Mouse (Mus musculus): ENCODE results near the gene Gm13697. TPM values are rescaled to one million over a fixed set of nuclear protein-coding genes. Genes with fewer than 3 reads are reported as not detected.
A peak's percentile ranks its signal among the peaks of the same experiment; 100 is the strongest.
"Not testable (repeated sequence)": the region's sequence is repeated elsewhere in the genome, so short reads cannot be mapped to it uniquely, and the experiment has no call there.

Gm13697 gene
- total RNA-seq (2022): 1 to 10 TPM in 1 of 4 experiments, under 1 TPM in 3; 0.75 to 1.0 (median 0.76) TPM

DNA sequence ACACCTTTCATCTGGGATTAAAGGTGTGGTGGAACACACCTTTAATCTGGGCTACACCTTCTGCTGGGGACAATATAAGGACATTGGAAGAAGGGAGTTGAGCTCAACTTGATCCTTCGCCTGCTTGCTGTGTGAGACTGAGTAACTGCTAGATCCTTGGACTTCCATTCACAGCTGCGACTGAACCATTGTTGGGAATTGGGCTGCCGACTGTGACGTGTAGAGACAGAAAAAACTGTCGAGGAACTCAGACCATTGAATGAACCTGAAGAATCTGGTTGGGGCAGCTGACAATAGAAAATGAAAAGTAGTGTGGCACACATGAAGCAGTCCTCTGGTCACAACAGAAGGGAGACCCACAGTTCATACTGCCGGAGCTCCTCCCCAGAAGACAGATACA is at the start of gene Gm13697:
TSS of gene Gm13697 (plus strand) at position 301 of the 400 bp plus-strand sequence.
- not testable (repeated sequence) for DNase-seq (ENCODE audit: low spot score)

DNA sequence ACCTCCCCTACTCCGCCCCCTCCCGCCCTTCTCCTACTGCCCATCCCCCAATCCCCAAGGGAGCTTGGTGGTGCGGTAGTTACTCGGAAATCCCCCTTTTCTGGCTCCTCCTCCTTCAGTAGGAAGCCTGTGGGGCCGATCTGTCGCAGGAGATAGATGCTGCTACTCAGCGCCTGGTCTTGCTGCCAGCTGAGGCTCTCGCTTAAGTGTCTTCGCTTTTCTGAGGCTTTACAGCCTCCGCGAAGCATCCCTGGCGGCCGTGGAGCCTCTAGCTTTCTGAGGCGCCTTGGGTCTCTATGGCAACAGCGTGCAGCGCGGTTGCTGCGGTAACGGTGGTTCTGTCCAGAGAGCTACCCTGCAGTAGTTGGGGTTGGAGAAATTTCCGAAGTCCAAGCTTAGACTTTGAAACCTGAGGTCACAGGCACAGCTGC is 43.6 kb upstream of the Gm13697 start, which contains the start of gene Zswim2:
TSS of gene Zswim2 (minus strand) at position 298 of the 431 bp plus-strand sequence.
- no peak for DNase-seq (ENCODE audit: low spot score)

DNA sequence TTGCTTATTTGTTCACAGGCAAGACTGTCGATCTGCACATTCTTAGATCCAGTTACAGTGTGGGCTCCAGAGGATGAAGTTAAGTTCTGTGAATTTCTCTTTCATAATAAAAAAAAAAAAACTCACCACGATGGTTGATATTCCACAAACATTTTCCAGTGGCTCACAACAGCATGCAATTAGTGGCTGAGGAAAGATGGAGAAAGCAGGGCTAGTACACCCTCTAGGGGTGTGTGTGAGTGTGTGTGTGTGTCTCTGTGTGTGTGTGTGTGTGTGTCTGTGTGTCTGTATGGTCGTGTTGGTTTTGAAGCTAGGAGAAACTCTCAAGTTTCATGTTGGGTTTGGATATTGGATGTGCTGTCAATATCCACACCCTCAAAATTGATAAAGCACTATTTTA is 43.2 kb upstream of the Gm13697 start:
- DNase-seq (ENCODE audit: low spot score): no peak

DNA sequence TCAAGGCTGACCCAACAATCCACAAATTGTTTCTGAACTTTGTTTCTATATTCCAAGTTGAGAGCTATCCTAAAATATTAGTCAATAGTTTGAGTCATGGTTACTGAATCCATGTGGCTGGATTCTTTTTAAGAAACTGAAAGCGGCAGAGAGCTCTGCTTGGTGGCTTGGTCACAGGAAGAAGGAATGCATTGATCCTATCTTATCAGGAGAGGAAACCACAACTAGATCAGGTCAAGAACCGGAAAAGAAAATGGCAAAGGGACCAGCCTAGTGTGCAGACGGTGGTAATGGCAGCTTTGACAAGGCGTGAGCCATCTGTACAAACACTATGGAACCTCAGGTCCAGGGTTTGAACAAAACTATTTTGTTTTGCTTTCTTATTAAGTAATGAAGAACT is 42.8 kb upstream of the Gm13697 start:
- DNase-seq (ENCODE audit: low spot score): no peak

DNA sequence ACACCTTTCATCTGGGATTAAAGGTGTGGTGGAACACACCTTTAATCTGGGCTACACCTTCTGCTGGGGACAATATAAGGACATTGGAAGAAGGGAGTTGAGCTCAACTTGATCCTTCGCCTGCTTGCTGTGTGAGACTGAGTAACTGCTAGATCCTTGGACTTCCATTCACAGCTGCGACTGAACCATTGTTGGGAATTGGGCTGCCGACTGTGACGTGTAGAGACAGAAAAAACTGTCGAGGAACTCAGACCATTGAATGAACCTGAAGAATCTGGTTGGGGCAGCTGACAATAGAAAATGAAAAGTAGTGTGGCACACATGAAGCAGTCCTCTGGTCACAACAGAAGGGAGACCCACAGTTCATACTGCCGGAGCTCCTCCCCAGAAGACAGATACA is 29.1 kb upstream of the Gm13697 start, which contains the start of gene Gm13698:
TSS of gene Gm13698 (plus strand) at position 301 of the 400 bp plus-strand sequence.
- not testable (repeated sequence) for DNase-seq (ENCODE audit: low spot score)

DNA sequence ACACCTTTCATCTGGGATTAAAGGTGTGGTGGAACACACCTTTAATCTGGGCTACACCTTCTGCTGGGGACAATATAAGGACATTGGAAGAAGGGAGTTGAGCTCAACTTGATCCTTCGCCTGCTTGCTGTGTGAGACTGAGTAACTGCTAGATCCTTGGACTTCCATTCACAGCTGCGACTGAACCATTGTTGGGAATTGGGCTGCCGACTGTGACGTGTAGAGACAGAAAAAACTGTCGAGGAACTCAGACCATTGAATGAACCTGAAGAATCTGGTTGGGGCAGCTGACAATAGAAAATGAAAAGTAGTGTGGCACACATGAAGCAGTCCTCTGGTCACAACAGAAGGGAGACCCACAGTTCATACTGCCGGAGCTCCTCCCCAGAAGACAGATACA is 23.3 kb upstream of the Gm13697 start, which contains the start of gene Gm13693:
TSS of gene Gm13693 (plus strand) at position 301 of the 400 bp plus-strand sequence.
- DNase-seq (ENCODE audit: low spot score): not testable (repeated sequence)

DNA sequence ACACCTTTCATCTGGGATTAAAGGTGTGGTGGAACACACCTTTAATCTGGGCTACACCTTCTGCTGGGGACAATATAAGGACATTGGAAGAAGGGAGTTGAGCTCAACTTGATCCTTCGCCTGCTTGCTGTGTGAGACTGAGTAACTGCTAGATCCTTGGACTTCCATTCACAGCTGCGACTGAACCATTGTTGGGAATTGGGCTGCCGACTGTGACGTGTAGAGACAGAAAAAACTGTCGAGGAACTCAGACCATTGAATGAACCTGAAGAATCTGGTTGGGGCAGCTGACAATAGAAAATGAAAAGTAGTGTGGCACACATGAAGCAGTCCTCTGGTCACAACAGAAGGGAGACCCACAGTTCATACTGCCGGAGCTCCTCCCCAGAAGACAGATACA is 17.5 kb upstream of the Gm13697 start, which contains the start of gene Gm13695:
TSS of gene Gm13695 (plus strand) at position 301 of the 400 bp plus-strand sequence.
- not testable (repeated sequence) for DNase-seq (ENCODE audit: low spot score)

DNA sequence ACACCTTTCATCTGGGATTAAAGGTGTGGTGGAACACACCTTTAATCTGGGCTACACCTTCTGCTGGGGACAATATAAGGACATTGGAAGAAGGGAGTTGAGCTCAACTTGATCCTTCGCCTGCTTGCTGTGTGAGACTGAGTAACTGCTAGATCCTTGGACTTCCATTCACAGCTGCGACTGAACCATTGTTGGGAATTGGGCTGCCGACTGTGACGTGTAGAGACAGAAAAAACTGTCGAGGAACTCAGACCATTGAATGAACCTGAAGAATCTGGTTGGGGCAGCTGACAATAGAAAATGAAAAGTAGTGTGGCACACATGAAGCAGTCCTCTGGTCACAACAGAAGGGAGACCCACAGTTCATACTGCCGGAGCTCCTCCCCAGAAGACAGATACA is 11.7 kb upstream of the Gm13697 start, which contains the start of gene Gm13696:
TSS of gene Gm13696 (plus strand) at position 301 of the 400 bp plus-strand sequence.
- DNase-seq (ENCODE audit: low spot score): not testable (repeated sequence)

DNA sequence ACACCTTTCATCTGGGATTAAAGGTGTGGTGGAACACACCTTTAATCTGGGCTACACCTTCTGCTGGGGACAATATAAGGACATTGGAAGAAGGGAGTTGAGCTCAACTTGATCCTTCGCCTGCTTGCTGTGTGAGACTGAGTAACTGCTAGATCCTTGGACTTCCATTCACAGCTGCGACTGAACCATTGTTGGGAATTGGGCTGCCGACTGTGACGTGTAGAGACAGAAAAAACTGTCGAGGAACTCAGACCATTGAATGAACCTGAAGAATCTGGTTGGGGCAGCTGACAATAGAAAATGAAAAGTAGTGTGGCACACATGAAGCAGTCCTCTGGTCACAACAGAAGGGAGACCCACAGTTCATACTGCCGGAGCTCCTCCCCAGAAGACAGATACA is 5.9 kb upstream of the Gm13697 start, which contains the start of gene Gm13694:
TSS of gene Gm13694 (plus strand) at position 301 of the 400 bp plus-strand sequence.
- not testable (repeated sequence) for DNase-seq (ENCODE audit: low spot score)

DNA sequence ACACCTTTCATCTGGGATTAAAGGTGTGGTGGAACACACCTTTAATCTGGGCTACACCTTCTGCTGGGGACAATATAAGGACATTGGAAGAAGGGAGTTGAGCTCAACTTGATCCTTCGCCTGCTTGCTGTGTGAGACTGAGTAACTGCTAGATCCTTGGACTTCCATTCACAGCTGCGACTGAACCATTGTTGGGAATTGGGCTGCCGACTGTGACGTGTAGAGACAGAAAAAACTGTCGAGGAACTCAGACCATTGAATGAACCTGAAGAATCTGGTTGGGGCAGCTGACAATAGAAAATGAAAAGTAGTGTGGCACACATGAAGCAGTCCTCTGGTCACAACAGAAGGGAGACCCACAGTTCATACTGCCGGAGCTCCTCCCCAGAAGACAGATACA is 5.7 kb downstream of the Gm13697 start, which contains the start of gene Gm13691:
TSS of gene Gm13691 (plus strand) at position 301 of the 400 bp plus-strand sequence.
- not testable (repeated sequence) for DNase-seq (ENCODE audit: low spot score)

DNA sequence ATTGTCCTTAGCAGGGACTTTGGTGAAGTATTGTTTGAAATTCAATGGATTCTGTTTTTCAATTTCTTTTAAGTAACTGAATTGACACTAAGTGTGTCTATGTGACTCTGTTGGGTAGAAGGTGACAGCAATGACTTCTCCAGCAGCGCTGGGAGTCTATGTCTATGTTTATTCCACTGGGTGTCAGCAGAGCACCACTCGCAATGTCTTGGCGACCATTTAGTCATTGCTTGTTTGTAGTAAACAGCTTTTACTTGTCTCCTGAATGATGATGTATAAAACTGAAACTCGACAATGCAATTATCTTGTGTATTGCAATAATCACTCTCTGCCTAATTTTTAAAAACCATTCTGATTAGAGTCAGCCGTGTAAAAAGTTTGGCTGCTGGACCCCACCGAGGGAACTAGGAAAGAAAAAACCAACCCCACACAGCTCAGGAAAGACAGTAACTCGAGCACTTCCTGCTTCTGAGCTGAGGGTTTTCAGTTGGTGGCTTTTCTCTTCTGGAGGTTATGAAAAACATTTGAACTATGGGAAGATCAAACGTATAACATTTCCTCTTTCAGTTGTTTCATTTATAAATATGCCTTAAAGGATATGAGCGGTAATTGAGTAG is 9.2 kb downstream of the Gm13697 start:
- DNase-seq (ENCODE audit: low spot score): not testable (repeated sequence)

DNA sequence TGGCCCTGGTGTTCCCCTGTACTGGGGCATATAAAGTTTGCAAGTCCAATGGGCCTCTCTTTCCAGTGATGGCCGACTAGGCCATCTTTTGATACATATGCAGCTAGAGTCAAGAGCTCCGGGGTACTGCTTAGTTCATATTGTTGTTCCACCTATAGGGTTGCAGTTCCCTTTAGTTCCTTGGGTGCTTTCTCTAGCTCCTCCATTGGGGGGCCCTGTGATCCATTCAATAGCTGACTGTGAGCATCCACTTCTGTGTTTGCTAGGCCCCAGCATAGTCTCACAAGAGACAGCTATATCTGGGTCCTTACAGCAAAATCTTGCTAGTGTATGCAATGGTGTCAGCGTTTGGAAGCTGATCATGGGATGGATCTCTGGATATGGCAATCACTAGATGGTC is 10.0 kb downstream of the Gm13697 start:
- DNase-seq (ENCODE audit: low spot score): not testable (repeated sequence)

DNA sequence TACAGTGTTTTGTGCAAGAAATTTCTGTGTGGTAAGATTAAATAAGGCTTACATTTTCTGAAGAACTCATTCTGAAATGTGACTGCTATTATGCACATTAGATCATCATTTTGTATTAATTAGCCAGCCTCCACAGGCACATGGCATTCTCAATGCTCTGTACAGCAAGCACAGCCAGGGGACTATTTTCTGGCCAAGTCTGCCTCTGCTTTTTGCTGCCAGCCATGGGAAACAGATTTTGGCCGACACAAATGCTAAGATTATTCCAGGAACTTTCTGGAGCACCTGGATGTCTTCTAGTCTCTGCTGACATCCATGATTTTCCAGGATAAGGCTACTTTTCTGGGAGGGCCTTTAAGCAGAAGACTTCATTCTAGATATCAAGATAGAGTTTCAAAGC is 24.4 kb downstream of the Gm13697 start:
- DNase-seq (ENCODE audit: low spot score): no peak

DNA sequence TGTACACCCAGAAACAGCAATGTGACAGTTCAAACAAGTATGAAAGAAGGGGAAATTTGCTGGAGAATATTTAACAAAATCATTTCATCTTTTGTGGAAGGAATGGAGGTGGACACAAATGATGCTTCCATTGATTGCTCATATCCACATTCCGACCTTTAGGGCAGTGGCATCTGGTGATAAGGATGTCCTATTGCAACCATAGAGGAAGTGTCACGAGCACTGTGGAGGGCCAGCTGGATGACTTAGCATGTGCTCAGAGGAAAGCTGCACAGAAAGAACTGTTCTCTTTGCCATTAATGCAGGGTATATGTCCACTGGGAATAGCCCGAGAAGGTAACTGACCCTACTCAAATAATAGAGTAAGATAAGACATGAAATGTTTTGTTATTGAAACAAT is 25.3 kb downstream of the Gm13697 start:
- no peak for DNase-seq (ENCODE audit: low spot score)

DNA sequence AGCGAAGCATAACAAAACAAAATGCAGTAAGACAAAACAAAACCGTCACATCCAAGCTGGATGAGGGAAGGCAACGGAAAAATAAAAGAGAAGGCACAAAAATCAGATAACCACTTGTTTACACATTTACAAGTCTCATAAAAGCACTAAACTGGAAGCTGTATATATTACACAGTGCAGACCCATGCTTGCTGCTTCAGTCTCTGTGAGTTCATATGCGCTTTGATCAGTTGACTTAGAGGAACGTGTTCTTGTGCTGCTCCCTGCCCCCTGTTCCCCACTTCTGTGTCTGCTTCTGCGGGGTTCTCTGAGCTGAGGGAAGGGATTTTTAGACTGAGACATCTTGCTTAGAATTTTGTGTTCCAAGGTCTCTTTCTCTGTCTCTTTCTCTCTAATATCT is 30.0 kb downstream of the Gm13697 start:
- DNase-seq (ENCODE audit: low spot score): no peak

DNA sequence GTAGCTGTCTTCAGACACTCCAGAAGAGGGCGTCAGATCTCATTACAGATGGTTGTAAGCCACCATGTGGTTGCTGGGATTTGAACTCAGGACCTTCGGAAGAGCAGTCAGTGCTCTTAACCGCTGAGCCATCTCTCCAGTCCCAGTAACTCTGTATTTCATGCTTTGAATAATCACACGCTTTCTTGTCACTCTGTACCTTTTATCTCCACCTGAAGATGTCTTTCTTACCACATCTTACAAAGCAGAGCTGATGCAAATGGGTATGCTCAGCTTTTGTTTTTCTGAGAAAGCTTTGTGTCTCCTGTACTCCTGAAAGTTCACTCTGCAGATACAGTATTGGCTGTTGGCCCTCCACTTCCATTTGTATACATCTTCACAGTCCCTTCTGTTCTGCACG is 31.7 kb downstream of the Gm13697 start:
- not testable (repeated sequence) for DNase-seq (ENCODE audit: low spot score)

DNA sequence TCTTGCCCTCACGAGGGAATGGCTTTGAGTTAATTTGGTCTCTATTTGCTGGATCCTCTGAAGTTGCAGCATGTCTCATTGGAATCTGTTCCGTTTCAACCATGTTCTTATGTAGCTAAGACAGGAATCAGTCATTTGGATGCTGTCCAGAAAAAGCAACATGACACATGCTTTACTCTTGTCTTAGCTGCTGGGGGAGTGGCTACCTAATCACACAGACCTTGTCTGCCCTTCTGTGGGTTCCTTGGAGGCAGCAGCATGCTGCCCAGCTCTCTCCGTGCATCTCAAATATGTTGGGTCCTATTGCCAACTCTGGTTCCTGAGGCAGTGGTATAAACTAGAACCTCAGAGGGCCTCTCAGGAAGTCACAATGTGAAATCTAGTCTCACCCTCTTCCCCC is 33.8 kb downstream of the Gm13697 start:
- DNase-seq (ENCODE audit: low spot score): no peak

DNA sequence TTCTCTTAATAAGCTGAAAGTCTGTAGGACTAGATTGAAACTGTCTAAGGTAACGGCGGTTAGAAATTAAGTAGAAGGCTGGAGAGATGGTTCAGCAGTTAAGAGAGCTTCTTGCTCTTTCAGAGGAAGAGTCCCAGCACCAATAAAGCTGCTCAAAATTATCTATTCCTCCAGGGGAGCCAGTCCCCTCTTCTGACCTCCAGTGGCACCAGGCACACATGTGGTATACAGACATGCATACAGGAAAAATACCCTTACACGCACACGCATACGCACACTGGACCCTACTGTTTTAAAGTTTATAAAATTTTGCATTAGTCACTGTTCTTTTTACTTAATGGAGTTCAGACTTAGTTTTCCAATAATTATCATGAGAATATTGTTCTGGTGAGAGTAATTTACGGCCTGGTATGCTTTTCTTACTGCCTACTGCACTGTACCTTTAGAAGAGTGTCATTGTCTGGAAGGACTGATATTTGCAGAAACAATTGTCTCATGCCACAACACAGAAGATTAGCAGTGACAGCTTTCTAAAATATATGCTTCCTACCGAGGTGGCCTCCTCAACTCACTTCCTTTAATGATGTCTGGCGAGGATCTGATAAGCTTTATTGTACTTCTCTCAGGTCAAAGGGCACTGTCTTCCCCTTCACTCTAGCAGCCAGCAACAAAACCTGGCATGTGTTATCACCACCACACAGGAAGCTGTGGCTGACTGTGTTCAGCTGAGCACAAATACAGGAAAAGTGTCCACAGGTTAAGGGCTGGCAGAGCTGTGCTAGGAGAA is 35.2 kb downstream of the Gm13697 start:
- DNase-seq (ENCODE audit: low spot score): no peak

DNA sequence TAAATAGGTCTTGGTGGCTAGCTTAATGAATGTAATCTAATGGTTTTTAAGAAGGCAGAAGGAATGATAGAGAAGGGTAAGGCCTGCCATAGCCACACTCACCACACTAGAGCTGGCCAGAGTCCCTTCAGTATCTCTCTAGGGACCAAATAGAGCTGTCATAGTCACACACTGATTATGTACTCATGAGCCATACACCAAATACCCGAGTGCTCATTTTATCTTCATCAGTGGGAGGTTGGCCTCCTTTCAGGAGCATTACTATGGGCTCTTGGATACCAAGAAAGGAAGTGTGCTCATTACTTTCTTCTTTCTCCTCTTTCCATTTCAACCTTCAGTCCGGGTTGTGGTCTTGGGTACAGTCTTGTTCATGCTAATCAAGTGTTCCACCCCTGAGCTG is 37.4 kb downstream of the Gm13697 start:
- no peak for DNase-seq (ENCODE audit: low spot score)

DNA sequence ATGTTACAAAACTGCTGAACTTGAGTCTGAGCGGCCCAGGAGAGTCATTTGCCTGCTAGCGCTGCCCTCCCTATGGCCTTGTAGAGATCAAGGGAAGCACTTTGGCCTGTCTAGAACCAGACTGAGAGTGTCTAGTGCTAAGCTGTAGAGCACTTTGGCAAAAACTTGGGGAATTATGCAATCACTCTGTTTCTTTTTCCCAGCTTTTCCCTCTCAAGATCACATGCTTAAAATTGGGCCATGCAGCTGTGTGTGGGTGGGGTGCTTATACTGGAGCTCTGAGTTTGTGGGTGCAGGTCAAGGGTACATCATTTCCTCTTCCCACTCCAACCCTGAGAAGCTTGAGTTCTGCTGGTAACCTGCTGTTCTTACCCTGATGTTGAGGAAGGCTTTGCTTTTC is 38.4 kb downstream of the Gm13697 start:
- peak; percentile 81 for DNase-seq (ENCODE audit: low spot score)

DNA sequence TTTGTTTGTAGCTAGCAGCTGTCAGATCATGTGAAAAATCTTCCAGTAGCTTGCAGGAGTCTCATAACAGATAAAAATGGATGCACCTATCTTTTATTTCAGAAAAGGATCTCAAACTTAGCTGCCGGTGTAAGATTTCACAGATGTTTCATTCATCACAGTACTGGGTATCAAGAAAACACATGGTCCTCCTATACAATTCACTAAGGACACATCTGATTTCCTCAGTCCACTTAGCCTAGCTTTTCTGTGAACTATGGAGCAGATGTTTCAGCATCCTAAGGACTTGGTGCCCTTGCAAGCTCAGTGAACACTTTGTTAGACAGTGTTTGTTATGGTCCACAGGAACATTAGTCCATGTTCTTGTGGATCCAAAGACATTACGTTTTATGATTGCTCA is 38.8 kb downstream of the Gm13697 start:
- no peak for DNase-seq (ENCODE audit: low spot score)

DNA sequence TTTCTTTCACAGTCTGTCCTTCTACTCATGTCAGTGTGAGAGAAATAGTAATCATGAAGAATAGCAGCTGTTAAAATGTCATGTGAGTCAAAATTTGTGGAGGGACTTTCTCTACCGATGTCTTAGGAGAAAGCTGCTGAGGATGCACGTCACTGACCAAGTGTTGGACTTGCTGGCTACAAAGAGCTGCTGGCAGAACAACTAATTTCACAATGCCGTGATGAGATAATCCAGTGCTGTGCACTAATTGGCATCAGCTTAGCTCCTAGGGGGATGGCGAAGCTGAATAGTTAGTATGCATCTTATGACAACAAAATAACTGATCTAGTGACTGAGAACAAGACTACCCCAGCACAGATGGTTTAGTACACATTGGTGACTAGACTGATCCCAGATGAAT is 40.7 kb downstream of the Gm13697 start:
- peak; percentile 72 for DNase-seq (ENCODE audit: low spot score)

All from heart, adult 8-10 months (tissue).